Mouse (Mus musculus): ENCODE measurements around the gene Pip5k1c. TPM values are rescaled to one million over a fixed set of nuclear protein-coding genes. Genes with fewer than 3 reads are reported as not detected.
A peak's percentile ranks its signal among the peaks of the same experiment; 100 is the strongest.

Gene Pip5k1c
- polyA plus RNA-seq, 1 experiment, result 23.3 TPM

DNA sequence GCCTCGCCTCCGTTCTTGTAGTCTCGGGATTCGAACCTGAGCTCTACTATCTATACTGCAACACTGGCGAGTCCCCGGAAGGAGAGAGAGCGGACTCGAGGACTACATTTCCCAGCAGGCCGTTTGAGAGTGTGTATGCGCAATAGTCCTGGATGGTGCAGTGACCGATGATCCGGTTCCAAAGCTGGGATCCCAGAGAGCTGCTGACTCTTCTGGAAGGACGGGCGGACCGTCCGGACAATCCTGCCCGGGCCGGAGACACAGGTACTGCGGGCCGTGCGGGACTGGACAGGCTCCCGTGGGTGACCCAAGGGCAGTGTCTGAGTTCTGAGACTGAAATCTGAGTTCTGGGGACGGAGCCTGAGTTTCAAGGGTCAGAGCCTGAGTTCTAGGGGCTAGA lies 24.7 kb upstream of the Pip5k1c start:
- peak overlapping the region; percentile 86 for H3K4me2 ChIP-seq (ENCODE audit: low read depth)
- TF ChIP-seq SRF (IDR thresholded peaks at IDR 0.05; ENCODE audit: control insufficient read depth, insufficient read length, low read depth) (no peak), TCF12 (IDR thresholded peaks at IDR 0.05; ENCODE audit: insufficient read depth, poor library complexity, severe bottlenecking) (no peak), POLR2AphosphoS2 (IDR thresholded peaks at IDR 0.05; ENCODE audit: insufficient read length, low read depth) (peak; percentile 93), TCF3 (IDR thresholded peaks at IDR 0.05; ENCODE audit: insufficient read length, low read depth) (no peak), CEBPB (IDR thresholded peaks at IDR 0.05; ENCODE audit: insufficient read depth, poor library complexity, severe bottlenecking) (peak; percentile 83), E2F4 (IDR thresholded peaks at IDR 0.05; ENCODE audit: insufficient read depth) (no peak), POLR2A (IDR thresholded peaks at IDR 0.05; ENCODE audit: insufficient read length, low read depth) (peak; percentile 90), MAX (IDR thresholded peaks at IDR 0.05; ENCODE audit: low read depth) (no peak), MYOG (IDR thresholded peaks at IDR 0.05; ENCODE audit: control insufficient read depth in 1 of 3, insufficient read depth in 1 of 3, insufficient read length in 2 of 3, low read depth in 2 of 3) (no peak)
- H3K4me3 ChIP-seq, result peak overlapping the region; percentile 86
- H3K36me3 ChIP-seq (ENCODE audit: control insufficient read depth, insufficient read depth), result no peaks in the 10 kb centered on the region
- H3ac ChIP-seq (ENCODE audit: control insufficient read depth, insufficient read length), result peak overlapping the region; percentile 26
- no peaks in the 10 kb centered on the region for H3K27me3 ChIP-seq (ENCODE audit: control insufficient read depth, insufficient read depth, insufficient read length)
- H3K79me2 ChIP-seq (ENCODE audit: control insufficient read depth, insufficient read depth), result peaks cover 34% of the 10 kb centered on the region

- peaks cover 34% of the 10 kb centered on the region for H3K79me2 ChIP-seq (ENCODE audit: control insufficient read depth, insufficient read depth)
- peak overlapping the region; percentile 86 for H3K4me2 ChIP-seq (ENCODE audit: low read depth)
- H3K4me3 ChIP-seq, result peak overlapping the region; percentile 86
- H3K36me3 ChIP-seq (ENCODE audit: control insufficient read depth, insufficient read depth), result no peaks in the 10 kb centered on the region
- TF ChIP-seq MAX (IDR thresholded peaks at IDR 0.05; ENCODE audit: low read depth) (no peak), USF1 (IDR thresholded peaks at IDR 0.05; ENCODE audit: low read depth) (no peak), CEBPB (IDR thresholded peaks at IDR 0.05; ENCODE audit: insufficient read depth, poor library complexity, severe bottlenecking) (no peak), REST (IDR thresholded peaks at IDR 0.05; ENCODE audit: insufficient read depth, insufficient read length) (no peak), MYOG (IDR thresholded peaks at IDR 0.05; ENCODE audit: control insufficient read depth in 1 of 3, insufficient read depth in 1 of 3, insufficient read length in 2 of 3, low read depth in 2 of 3) (no peak), POLR2AphosphoS2 (IDR thresholded peaks at IDR 0.05; ENCODE audit: insufficient read length, low read depth) (no peak), E2F4 (IDR thresholded peaks at IDR 0.05; ENCODE audit: insufficient read depth) (no peak)
- peak overlapping the region; percentile 26 for H3ac ChIP-seq (ENCODE audit: control insufficient read depth, insufficient read length)
- H3K27me3 ChIP-seq (ENCODE audit: control insufficient read depth, insufficient read depth, insufficient read length), result no peaks in the 10 kb centered on the region
Observed at GRCm38 (mm10) chr10:81268643-81269412, 23.9 kb upstream of the Pip5k1c start.

GRCm38 (mm10) chr10:81272356-81272755 lies 20.4 kb upstream of the Pip5k1c start:
- Histone ChIP-seq H3K27me3 (ENCODE audit: control insufficient read depth, insufficient read depth, insufficient read length) (no peaks in the 10 kb centered on the region), H3K79me2 (ENCODE audit: control insufficient read depth, insufficient read depth) (peaks cover 14% of the 10 kb centered on the region), H3ac (ENCODE audit: control insufficient read depth, insufficient read length) (no peak overlapping the region), H3K36me3 (ENCODE audit: control insufficient read depth, insufficient read depth) (no peaks in the 10 kb centered on the region), H3K4me3 (no peak overlapping the region), H3K4me2 (ENCODE audit: low read depth) (no peak overlapping the region)
- TF ChIP-seq CEBPB (IDR thresholded peaks at IDR 0.05; ENCODE audit: insufficient read depth, poor library complexity, severe bottlenecking) (no peak), TCF12 (IDR thresholded peaks at IDR 0.05; ENCODE audit: insufficient read depth, poor library complexity, severe bottlenecking) (no peak), MYOD1 (IDR thresholded peaks at IDR 0.05; ENCODE audit: control insufficient read depth in 1 of 3, insufficient read length in 2 of 3, low read depth in 2 of 3) (no peak), POLR2A (IDR thresholded peaks at IDR 0.05; ENCODE audit: insufficient read length, low read depth) (no peak), MAX (IDR thresholded peaks at IDR 0.05; ENCODE audit: low read depth) (no peak), REST (IDR thresholded peaks at IDR 0.05; ENCODE audit: insufficient read depth, insufficient read length) (no peak), USF1 (IDR thresholded peaks at IDR 0.05; ENCODE audit: low read depth) (no peak), TCF3 (IDR thresholded peaks at IDR 0.05; ENCODE audit: insufficient read length, low read depth) (no peak), SRF (IDR thresholded peaks at IDR 0.05; ENCODE audit: control insufficient read depth, insufficient read length, low read depth) (no peak), POLR2AphosphoS2 (IDR thresholded peaks at IDR 0.05; ENCODE audit: insufficient read length, low read depth) (no peak), MYOG (IDR thresholded peaks at IDR 0.05; ENCODE audit: control insufficient read depth in 1 of 3, insufficient read depth in 1 of 3, insufficient read length in 2 of 3, low read depth in 2 of 3) (no peak), E2F4 (IDR thresholded peaks at IDR 0.05; ENCODE audit: insufficient read depth) (no peak)

DNA sequence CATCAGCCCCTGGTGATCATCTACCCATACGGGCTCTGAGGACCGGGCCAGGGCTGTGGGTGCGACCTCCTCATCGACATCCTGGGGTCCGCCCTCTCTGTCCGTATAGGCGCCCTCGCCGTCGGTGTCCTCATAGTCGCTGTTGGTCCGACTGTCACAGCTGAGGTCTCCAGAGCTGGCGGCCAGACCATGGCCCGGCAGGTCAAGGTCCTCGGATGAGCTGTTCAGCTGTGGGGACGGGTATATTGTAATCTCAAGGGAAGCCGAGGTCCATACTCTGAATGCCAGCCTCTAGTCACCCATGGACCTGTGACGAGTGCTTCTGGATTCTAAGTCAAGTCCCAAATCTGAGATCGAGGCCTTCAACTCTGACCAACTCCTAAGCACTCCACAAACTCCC lies 18.9 kb upstream of the Pip5k1c start:
- no peaks in the 10 kb centered on the region for H3K36me3 ChIP-seq (ENCODE audit: control insufficient read depth, insufficient read depth)
- no peak for TF ChIP-seq MYOG (IDR thresholded peaks at IDR 0.05; ENCODE audit: control insufficient read depth in 1 of 3, insufficient read depth in 1 of 3, insufficient read length in 2 of 3, low read depth in 2 of 3)
- no peak for TF ChIP-seq POLR2AphosphoS2 (IDR thresholded peaks at IDR 0.05; ENCODE audit: insufficient read length, low read depth)
- TF ChIP-seq CEBPB (IDR thresholded peaks at IDR 0.05; ENCODE audit: insufficient read depth, poor library complexity, severe bottlenecking), result no peak
- no peak for TF ChIP-seq SRF (IDR thresholded peaks at IDR 0.05; ENCODE audit: control insufficient read depth, insufficient read length, low read depth)
- TF ChIP-seq TCF3 (IDR thresholded peaks at IDR 0.05; ENCODE audit: insufficient read length, low read depth), result no peak
- TF ChIP-seq MYOD1 (IDR thresholded peaks at IDR 0.05; ENCODE audit: control insufficient read depth in 1 of 3, insufficient read length in 2 of 3, low read depth in 2 of 3), result no peak
- TF ChIP-seq REST (IDR thresholded peaks at IDR 0.05; ENCODE audit: insufficient read depth, insufficient read length), result no peak

GRCm38 (mm10) chr10:81277676-81278075 lies 15.1 kb upstream of the Pip5k1c start:
- Histone ChIP-seq H3K27me3 (ENCODE audit: control insufficient read depth, insufficient read depth, insufficient read length) (peaks cover 10% of the 10 kb centered on the region), H3K4me2 (ENCODE audit: low read depth) (no peak overlapping the region), H3K79me2 (ENCODE audit: control insufficient read depth, insufficient read depth) (no peaks in the 10 kb centered on the region)

More for the DNA sequence above, 18.9 kb upstream of the Pip5k1c start:
- peaks cover 8% of the 10 kb centered on the region for H3K79me2 ChIP-seq (ENCODE audit: control insufficient read depth, insufficient read depth)
- H3K4me2 ChIP-seq (ENCODE audit: low read depth), result no peak overlapping the region
- H3K27me3 ChIP-seq (ENCODE audit: control insufficient read depth, insufficient read depth, insufficient read length), result no peaks in the 10 kb centered on the region
- no peak overlapping the region for H3K4me3 ChIP-seq
- no peak overlapping the region for H3ac ChIP-seq (ENCODE audit: control insufficient read depth, insufficient read length)

More at GRCm38 (mm10) chr10:81277676-81278075, 15.1 kb upstream of the Pip5k1c start:
- TF ChIP-seq POLR2A (IDR thresholded peaks at IDR 0.05; ENCODE audit: insufficient read length, low read depth) (no peak), MAX (IDR thresholded peaks at IDR 0.05; ENCODE audit: low read depth) (no peak), SRF (IDR thresholded peaks at IDR 0.05; ENCODE audit: control insufficient read depth, insufficient read length, low read depth) (no peak), CEBPB (IDR thresholded peaks at IDR 0.05; ENCODE audit: insufficient read depth, poor library complexity, severe bottlenecking) (no peak), MYOD1 (IDR thresholded peaks at IDR 0.05; ENCODE audit: control insufficient read depth in 1 of 3, insufficient read length in 2 of 3, low read depth in 2 of 3) (no peak), USF1 (IDR thresholded peaks at IDR 0.05; ENCODE audit: low read depth) (no peak), TCF12 (IDR thresholded peaks at IDR 0.05; ENCODE audit: insufficient read depth, poor library complexity, severe bottlenecking) (no peak), TCF3 (IDR thresholded peaks at IDR 0.05; ENCODE audit: insufficient read length, low read depth) (no peak), E2F4 (IDR thresholded peaks at IDR 0.05; ENCODE audit: insufficient read depth) (no peak), REST (IDR thresholded peaks at IDR 0.05; ENCODE audit: insufficient read depth, insufficient read length) (no peak), MYOG (IDR thresholded peaks at IDR 0.05; ENCODE audit: control insufficient read depth in 1 of 3, insufficient read depth in 1 of 3, insufficient read length in 2 of 3, low read depth in 2 of 3) (no peak), POLR2AphosphoS2 (IDR thresholded peaks at IDR 0.05; ENCODE audit: insufficient read length, low read depth) (no peak)
- Histone ChIP-seq H3K4me3 (no peak overlapping the region), H3ac (ENCODE audit: control insufficient read depth, insufficient read length) (no peak overlapping the region), H3K36me3 (ENCODE audit: control insufficient read depth, insufficient read depth) (no peaks in the 10 kb centered on the region)

All from myocyte (in vitro differentiated cells).